Mouse (Mus musculus) retina, embryonic 14.5 days (tissue): ENCODE measurements around the gene Dhx38.

Experiments used
- DNase-seq: peaks from one replicate; pipeline ENCODE4 v3.0.0-alpha.2; 2015; ENCODE audit warnings: low spot score

Dhx38 gene

DNA sequence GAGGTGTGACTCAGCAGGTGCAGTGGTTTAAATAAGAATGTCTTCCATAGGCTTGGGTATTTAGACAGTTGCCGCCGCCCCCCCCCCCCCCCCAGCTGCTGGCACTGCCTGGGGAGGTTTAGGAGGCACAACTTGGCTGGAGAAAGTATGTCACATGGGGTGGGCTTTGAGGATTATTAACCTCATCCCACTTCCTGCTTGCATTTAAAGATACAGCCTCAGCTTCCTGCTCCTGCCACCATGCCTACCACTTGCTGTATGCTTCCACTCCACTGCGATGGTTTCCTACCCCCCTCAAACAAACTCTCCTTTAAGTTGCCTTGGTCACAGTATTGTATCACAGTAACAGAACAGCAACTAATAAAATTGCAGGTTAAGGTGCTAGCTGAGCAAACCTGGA is 21.6 kb downstream of the Dhx38 start:
- DNase-seq: no peak

DNA sequence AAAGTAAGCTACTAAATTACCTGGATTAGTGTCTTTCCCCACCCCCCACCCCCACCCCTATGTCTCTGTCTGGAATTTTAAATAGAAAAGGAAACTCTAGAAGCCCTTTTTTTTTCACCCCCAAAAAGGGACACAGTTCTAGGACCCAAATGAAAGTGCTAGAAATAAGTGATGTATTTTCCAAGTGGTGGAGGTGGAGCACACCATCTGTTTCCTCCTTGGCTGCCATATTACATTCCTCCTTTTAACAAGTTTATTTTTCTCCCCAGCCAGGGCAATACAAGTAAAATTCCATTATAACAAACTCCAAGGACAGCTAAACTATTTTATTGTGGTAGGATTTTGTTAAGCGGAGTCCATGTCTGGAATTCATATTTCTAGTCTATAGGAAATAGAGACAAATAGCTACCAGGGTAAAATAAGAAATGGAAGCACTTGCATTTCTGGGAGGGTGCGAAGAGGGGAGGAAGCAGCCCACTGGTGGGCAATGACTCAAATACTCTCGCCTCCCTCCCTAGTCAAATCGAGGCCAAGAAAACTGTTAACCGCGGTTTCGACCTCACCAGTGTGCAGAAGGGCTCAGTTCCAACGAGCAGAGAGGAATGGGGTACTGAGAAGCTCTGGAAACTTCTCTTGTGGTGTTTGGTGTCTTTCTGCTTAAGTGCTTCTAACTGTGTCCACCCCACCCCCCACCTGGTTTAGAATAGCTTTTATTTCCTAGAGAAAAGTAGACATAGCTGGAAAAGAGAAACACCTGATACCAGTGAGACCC is 22.7 kb downstream of the Dhx38 start:
- DNase-seq: no peak

DNA sequence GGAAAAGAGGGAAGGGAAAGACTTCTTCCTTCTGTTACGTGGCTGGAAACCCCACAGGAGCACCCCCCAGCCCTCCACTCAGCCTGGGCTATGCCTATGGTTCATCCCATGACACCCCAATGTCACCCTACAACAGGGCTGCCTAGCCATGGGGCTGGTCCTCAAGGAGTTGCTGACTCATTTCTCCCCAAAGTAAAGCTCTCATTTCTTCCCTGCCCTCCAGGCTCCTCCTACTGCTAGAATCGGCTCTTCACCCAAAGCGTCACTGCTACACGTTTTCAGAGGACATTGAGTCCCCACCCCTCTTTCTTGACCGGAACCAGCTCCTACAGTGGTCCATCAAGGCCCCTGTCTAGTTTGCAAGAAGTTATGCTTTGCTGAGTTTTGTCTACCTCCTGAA is 23.5 kb downstream of the Dhx38 start:
- DNase-seq: no peak

DNA sequence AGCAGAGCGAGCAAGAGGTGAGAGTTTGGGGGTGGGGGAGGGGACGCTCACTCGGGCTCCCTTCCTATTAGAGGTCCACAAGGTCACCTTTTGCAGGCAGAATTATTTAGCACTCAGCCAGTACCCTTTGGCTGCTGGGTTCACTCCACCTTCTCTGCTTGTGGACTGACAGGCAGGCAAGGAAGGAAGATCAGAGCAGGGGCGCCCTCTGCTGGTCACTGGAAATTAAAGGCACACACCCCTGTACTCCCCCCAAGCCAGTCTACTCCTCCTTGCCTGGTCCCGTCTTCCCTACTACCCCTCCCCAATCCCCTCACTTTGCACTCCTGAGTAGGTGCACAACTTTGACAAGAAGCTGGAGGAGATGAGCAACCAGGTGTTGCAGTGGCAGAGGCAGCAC is 29.0 kb downstream of the Dhx38 start:
- peak; percentile 90 for DNase-seq

DNA sequence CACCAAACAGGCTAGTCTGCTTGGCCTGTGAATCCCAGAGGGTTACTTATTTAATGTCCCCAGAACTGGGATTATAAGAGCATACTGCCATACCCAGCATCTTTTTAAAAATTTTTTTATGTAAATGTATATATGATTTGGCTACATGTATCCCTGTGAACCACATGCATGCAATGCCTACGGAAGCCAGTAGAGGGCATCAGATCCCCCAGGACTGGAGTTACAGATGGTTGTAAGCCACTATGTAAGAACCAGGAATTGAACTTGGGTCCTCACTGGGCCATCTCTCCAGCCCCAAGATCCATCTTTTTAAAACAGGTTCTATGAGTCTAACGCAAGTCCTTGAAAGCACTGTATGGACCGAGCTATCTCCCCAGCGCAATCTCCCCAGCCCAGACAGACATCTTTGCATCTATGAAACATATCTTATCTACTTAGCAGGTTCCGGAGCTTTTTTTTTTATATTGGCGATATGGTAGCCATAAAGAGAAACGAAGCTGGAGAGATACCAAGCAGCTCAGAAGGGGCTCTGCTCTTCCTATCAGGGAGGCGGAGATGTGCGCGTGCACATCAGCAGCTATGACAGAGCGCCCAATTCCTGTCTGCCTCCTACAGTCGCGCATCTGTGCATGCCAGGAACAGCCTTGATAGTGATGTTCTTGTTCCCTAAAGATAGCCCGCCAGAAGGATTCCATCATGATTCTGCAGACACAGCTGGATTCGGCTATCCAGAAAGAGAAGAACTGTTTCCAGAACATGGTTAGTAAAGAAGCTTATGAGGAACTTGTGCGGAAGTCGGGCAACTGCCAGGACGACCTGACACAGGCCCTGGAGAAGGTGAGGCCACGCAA is 30.3 kb downstream of the Dhx38 start:
- DNase-seq: peak; percentile 69

DNA sequence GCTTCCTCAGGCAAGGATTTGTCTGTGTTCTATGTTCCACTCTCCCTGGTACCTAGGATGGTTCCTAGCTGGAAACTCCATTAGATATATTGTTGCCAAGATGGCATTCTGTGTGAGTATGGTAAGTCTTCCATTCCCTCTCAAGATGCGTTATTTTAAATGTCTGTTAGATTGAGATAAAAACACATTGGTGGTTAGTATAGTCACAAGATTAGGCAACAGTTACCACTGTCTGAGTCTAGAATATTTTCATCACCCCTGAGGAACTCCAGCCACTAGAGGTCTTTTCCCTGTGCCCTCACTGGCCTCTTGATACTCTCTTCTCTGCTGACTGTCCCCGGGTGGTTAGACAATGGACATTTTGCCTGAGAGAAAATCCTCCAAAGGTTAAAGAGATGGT is 41.7 kb downstream of the Dhx38 start:
- no peak for DNase-seq

DNA sequence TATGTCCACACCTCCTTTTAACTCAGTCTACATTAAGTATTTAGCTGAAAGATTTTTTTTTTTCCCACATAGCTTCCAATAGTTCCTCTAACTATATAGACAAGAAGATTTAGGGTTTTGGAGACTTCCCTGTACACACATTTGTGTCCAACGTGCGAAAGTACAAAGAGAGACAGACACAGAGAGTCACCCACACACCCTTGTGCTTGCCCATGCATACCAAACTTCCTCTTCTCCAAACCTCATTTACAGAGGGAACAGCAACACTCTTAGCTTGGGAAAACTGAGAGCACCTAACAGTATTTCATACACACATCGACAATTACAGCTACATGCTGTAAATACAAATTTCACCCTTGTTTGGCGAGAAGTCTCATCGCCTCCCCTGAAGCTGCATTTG is 60.1 kb downstream of the Dhx38 start:
- no peak for DNase-seq

DNA sequence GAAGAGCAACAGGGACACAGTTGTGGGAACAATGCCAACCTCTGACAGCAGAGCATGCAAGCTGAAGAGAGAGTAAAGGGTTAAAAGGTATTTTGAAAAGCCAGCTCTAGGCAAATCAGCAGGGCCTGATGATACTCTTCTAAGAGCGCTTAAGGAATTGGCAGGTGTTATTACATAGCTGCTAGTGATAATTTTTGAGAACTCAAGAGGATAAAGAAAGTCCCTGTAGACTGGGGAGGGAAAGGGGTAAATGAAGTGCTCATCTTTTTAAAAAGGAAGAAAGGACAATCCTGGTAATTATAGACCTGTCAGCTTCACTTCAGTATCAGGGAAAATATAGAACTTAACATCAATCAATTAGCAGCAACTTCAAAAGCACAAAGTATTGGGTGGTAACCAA is 62.1 kb downstream of the Dhx38 start:
- DNase-seq: no peak

DNA sequence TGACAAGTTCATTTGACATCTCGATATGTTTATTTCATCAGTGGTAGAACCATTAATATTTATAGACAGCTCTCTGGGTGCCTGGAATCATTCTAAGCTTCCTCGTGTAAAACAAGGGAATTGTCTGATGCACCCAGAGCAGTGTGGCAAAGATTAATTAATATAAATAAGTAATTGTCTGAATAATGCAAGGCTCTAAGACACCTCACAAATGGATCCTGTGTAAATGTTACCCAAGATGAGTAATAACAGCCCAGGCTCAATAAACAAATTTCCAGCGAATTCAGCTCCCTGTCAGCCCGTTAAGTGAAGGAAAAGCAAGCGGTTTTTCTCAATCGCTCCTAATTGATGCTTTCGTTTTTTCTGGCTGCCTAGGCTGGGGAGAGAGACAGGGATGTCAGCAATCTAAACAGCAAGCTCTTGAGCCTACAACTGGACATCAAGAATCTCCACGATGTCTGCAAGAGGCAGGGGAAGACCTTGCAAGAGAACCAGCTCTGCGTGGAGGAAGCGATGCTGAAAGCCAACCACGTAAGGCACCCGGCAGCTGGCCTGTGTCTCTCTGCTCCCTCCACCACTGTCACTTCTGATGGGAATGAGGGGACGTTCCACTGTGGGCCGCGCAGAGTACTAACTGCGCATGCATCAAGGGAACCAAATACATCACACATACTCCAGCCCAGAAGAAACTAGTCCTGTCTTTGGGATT is 66.5 kb downstream of the Dhx38 start:
- DNase-seq: no peak
